Mouse (Mus musculus) intestine, embryonic 16.5 days (tissue): ENCODE results near the gene Ms4a12. TPM values are rescaled to one million over a fixed set of nuclear protein-coding genes. Genes with fewer than 3 reads are reported as not detected.

Source experiments
- ATAC-seq: fragments of 200-750 bp; cut with Nextera tagmentation; 2 replicates; pipeline ENCODE4 v1.8.0; 2017; ENCODE audit warnings: moderate TSS enrichment, moderate library complexity
- H3K27ac ChIP-seq: fragments of 300-500 bp; sonication (generic); 2 replicates; pipeline ENCODE4 v1.5.1; 2014; ENCODE audit warnings: mild to moderate bottlenecking, low read length
- H3K27me3 ChIP-seq: fragments of 300-500 bp; sonication (generic); replicated peaks from 2 replicates; pipeline ENCODE4 v1.6.1; 2014; ENCODE audit warnings: low read length, control low read depth, mixed read lengths; ENCODE audit not compliant: control insufficient read depth, insufficient read depth
- H3K36me3 ChIP-seq: fragments of 300-500 bp; sonication (generic); 2 replicates; pipeline ENCODE4 v1.6.1; 2014; ENCODE audit warnings: low read length, control low read depth; ENCODE audit not compliant: control insufficient read depth, insufficient read depth
- H3K4me1 ChIP-seq: fragments of 300-500 bp; sonication (generic); 2 replicates; pipeline ENCODE4 v1.6.1; 2014; ENCODE audit warnings: low read length, control low read depth, mixed read lengths; ENCODE audit not compliant: control insufficient read depth, insufficient read depth
- H3K4me2 ChIP-seq: fragments of 300-500 bp; sonication (generic); 2 replicates; pipeline ENCODE4 v1.6.1; 2014; ENCODE audit warnings: low read depth, low read length, control low read depth
- H3K4me3 ChIP-seq: fragments of 300-500 bp; sonication (generic); 2 replicates; pipeline ENCODE4 v1.5.1; 2014; ENCODE audit warnings: mild to moderate bottlenecking, low read length
- H3K9ac ChIP-seq: fragments of 300-500 bp; sonication (generic); 2 replicates; pipeline ENCODE4 v1.6.1; 2014; ENCODE audit warnings: low read depth, low read length
- H3K9me3 ChIP-seq: fragments of 300-500 bp; sonication (generic); 2 replicates; pipeline ENCODE4 v1.6.1; 2016; ENCODE audit warnings: low read length, control low read depth; ENCODE audit not compliant: control insufficient read depth
- WGBS: fragments of 180-500 bp; shearing (Covaris S2); extraction: QIAGEN DNeasy Blood & Tissue Kit; methylation state at CpG from one replicate; pipeline ENCODE4 v1.1.7; 2014; 5-methylcytosine and 5-hydroxymethylcytosine counted together
- polyA plus RNA-seq: library from polyadenylated mRNA; unstranded; fragments of >200 nt; fragmentation: Nextera tagmentation; extraction: Ambion mirVana; gene quantifications from 2 replicates; pipeline ENCODE4 v1.2.1, GENCODE M21; 2015

The Ms4a12 gene
- polyA plus RNA-seq, 1 experiment from 2014 or later, result 0.37 TPM

- Histone ChIP-seq H3K4me1 (no peaks in the 10 kb centered on the region), H3K27me3 (no peaks in the 10 kb centered on the region), H3K4me3 (no peak overlapping the region), H3K27ac (no peak overlapping the region), H3K36me3 (no peaks in the 10 kb centered on the region), H3K4me2 (no peak overlapping the region), H3K9me3 (no peaks in the 10 kb centered on the region), H3K9ac (no peak overlapping the region)
- ATAC-seq, result no peak
Observed at GRCm38 (mm10) chr19:11244230-11244629, 12.0 kb upstream of the Ms4a12 start.

- no peak overlapping the region for H3K4me2 ChIP-seq
Observed at GRCm38 (mm10) chr19:11242560-11242959, 10.3 kb upstream of the Ms4a12 start.

GRCm38 (mm10) chr19:11235820-11236219, 3.6 kb upstream of the Ms4a12 start:
- no peaks in the 10 kb centered on the region for H3K27me3 ChIP-seq
- H3K4me2 ChIP-seq, result no peak overlapping the region
- H3K4me3 ChIP-seq, result no peak overlapping the region
- no peak overlapping the region for H3K9ac ChIP-seq
- H3K27ac ChIP-seq, result peak overlapping the region; percentile 95
- ATAC-seq, result peak; percentile 78
- H3K36me3 ChIP-seq, result no peaks in the 10 kb centered on the region
- no peaks in the 10 kb centered on the region for H3K4me1 ChIP-seq
- no peaks in the 10 kb centered on the region for H3K9me3 ChIP-seq

More at GRCm38 (mm10) chr19:11242560-11242959, 10.3 kb upstream of the Ms4a12 start:
- Histone ChIP-seq H3K27me3 (no peaks in the 10 kb centered on the region), H3K27ac (no peak overlapping the region), H3K36me3 (no peaks in the 10 kb centered on the region), H3K4me3 (no peak overlapping the region), H3K4me1 (no peaks in the 10 kb centered on the region), H3K9me3 (no peaks in the 10 kb centered on the region), H3K9ac (no peak overlapping the region)
- no peak for ATAC-seq
- WGBS, result 63% methylated on average over 5 of the region's 5 CpGs

GRCm38 (mm10) chr19:11234921-11235735, 2.9 kb upstream of the Ms4a12 start:
- WGBS, result 43% methylated on average over 5 of the region's 5 CpGs
- no peak overlapping the region for H3K4me2 ChIP-seq
- no peaks in the 10 kb centered on the region for H3K36me3 ChIP-seq
- H3K27ac ChIP-seq, result peak overlapping the region; percentile 95
- no peak overlapping the region for H3K4me3 ChIP-seq
- H3K4me1 ChIP-seq, result no peaks in the 10 kb centered on the region
- no peak overlapping the region for H3K9ac ChIP-seq
- peak; percentile 93 for ATAC-seq
- no peaks in the 10 kb centered on the region for H3K9me3 ChIP-seq
- H3K27me3 ChIP-seq, result no peaks in the 10 kb centered on the region

- Histone ChIP-seq H3K9me3 (no peaks in the 10 kb centered on the region), H3K27ac (peak overlapping the region; percentile 91), H3K36me3 (no peaks in the 10 kb centered on the region), H3K4me2 (no peak overlapping the region), H3K27me3 (no peaks in the 10 kb centered on the region), H3K4me1 (no peaks in the 10 kb centered on the region), H3K4me3 (no peak overlapping the region), H3K9ac (no peak overlapping the region)
- no peak for ATAC-seq
- 79% methylated on average over 5 of the region's 5 CpGs for WGBS
Observed at GRCm38 (mm10) chr19:11234244-11234643, 2.0 kb upstream of the Ms4a12 start.

- Histone ChIP-seq H3K27ac (no peak within 1 kb of the TSS), H3K36me3 (no peaks in the 10 kb centered on the region), H3K27me3 (no peaks in the 10 kb centered on the region), H3K9ac (no peak within 1 kb of the TSS), H3K4me1 (no peaks in the 10 kb centered on the region), H3K4me2 (no peak within 1 kb of the TSS), H3K4me3 (no peak within 1 kb of the TSS), H3K9me3 (no peaks in the 10 kb centered on the region)
- no peak for ATAC-seq
- 64% methylated on average over 12 of the region's 12 CpGs for WGBS
Observed at GRCm38 (mm10) chr19:11196546-11196945, 35.7 kb downstream of the Ms4a12 start, which contains the start of gene Ms4a13. TSS of gene Ms4a13 (minus strand) at chr19:11196737.

- Histone ChIP-seq H3K27ac (no peak overlapping the region), H3K36me3 (no peaks in the 10 kb centered on the region), H3K4me1 (no peaks in the 10 kb centered on the region), H3K27me3 (no peaks in the 10 kb centered on the region), H3K9me3 (no peaks in the 10 kb centered on the region), H3K9ac (no peak overlapping the region), H3K4me2 (no peak overlapping the region), H3K4me3 (no peak overlapping the region)
- WGBS, result 77% methylated on average over 1 of the region's 1 CpGs
- ATAC-seq, result no peak
Observed at GRCm38 (mm10) chr19:11192552-11192951, 39.7 kb downstream of the Ms4a12 start.

- no peak for ATAC-seq
Observed at GRCm38 (mm10) chr19:11184121-11184520, 48.1 kb downstream of the Ms4a12 start.

GRCm38 (mm10) chr19:11177464-11177863, 54.8 kb downstream of the Ms4a12 start:
- ATAC-seq, result no peak

More at GRCm38 (mm10) chr19:11184121-11184520, 48.1 kb downstream of the Ms4a12 start:
- Histone ChIP-seq H3K4me1 (no peaks in the 10 kb centered on the region), H3K9me3 (no peaks in the 10 kb centered on the region), H3K27ac (no peak overlapping the region), H3K36me3 (no peaks in the 10 kb centered on the region), H3K27me3 (no peaks in the 10 kb centered on the region), H3K9ac (no peak overlapping the region), H3K4me3 (no peak overlapping the region), H3K4me2 (no peak overlapping the region)
- 26% methylated on average over 5 of the region's 5 CpGs for WGBS

More at GRCm38 (mm10) chr19:11177464-11177863, 54.8 kb downstream of the Ms4a12 start:
- no peak overlapping the region for H3K4me2 ChIP-seq
- no peak overlapping the region for H3K27ac ChIP-seq
- no peaks in the 10 kb centered on the region for H3K4me1 ChIP-seq
- H3K27me3 ChIP-seq, result no peaks in the 10 kb centered on the region
- H3K9me3 ChIP-seq, result no peaks in the 10 kb centered on the region
- H3K36me3 ChIP-seq, result no peaks in the 10 kb centered on the region
- 64% methylated on average over 2 of the region's 2 CpGs for WGBS
- no peak overlapping the region for H3K4me3 ChIP-seq
- no peak overlapping the region for H3K9ac ChIP-seq
